Mouse (Mus musculus): ENCODE data around the gene Plekho2.

DNA sequence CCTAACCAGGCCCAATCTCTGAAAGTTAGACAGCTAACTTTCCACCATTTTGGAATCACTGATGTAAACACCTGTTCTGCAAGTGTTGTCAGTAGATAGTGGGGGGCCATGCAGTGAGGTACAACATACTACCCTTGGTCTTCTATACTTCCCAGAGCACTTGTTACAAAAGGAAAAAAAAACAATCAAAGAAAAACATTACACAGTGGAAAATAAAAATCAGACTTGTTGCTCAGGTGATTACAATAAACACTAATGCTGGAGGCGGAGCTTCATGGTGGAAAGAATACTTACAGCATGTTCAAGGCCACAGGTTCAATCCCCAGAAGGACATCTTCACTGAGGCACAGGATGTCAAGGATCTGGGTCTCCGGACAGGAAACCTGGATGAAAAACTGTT lies 27.1 kb downstream of the Plekho2 start:
- TF ChIP-seq POLR2A (IDR thresholded peaks at IDR 0.05; ENCODE audit: low read depth, low read length) (no peak), CTCF (IDR thresholded peaks at IDR 0.05; ENCODE audit: borderline replicate concordance, insufficient read depth, low read length) (no peak)

Measured in embryonic fibroblast, embryonic 13.5 days (primary cell).